Mouse (Mus musculus) forebrain, embryonic 11.5 days (tissue): ENCODE measurements around the gene Smg5. TPM values are rescaled to one million over a fixed set of nuclear protein-coding genes. Genes with fewer than 3 reads are reported as not detected.
A peak's percentile ranks its signal among the peaks of the same experiment; 100 is the strongest.

Experiments
- ATAC-seq: fragments of 200-750 bp; cut with Nextera tagmentation; replicated peaks from 2 replicates; pipeline ENCODE4 v1.8.0; 2017; ENCODE audit warnings: moderate TSS enrichment; ENCODE audit not compliant: low FRiP score
- DNase-seq: peaks from one replicate; pipeline ENCODE4 v3.0.0-alpha.2; 2017; ENCODE audit warnings: low spot score
- H3K27ac ChIP-seq: fragments of 300-500 bp; sonication (generic); 2 replicates; pipeline ENCODE4 v1.5.1; 2014; ENCODE audit warnings: low read depth, low read length
- H3K27me3 ChIP-seq: fragments of 300-500 bp; sonication (generic); 2 replicates; pipeline ENCODE4 v1.6.1; 2014; ENCODE audit warnings: mild to moderate bottlenecking, low read length, mixed read lengths; ENCODE audit not compliant: control insufficient read depth, insufficient read depth
- H3K36me3 ChIP-seq: fragments of 300-500 bp; sonication (generic); 2 replicates; pipeline ENCODE4 v1.6.1; 2014; ENCODE audit warnings: mild to moderate bottlenecking, low read length, moderate library complexity, mixed read lengths; ENCODE audit not compliant: control insufficient read depth, insufficient read depth
- H3K4me1 ChIP-seq: fragments of 300-500 bp; sonication (generic); replicated peaks from 2 replicates; pipeline ENCODE4 v1.6.1; 2014; ENCODE audit warnings: low read length, mixed read lengths; ENCODE audit not compliant: control insufficient read depth, insufficient read depth
- H3K4me2 ChIP-seq: fragments of 300-500 bp; sonication (generic); 2 replicates; pipeline ENCODE4 v1.6.1; 2014; ENCODE audit warnings: low read depth, mild to moderate bottlenecking, low read length, moderate library complexity, mixed read lengths; ENCODE audit not compliant: severe bottlenecking
- H3K4me3 ChIP-seq: fragments of 300-500 bp; sonication (generic); 2 replicates; pipeline ENCODE4 v1.5.1; 2014; ENCODE audit warnings: low read depth, low read length
- H3K9ac ChIP-seq: fragments of 300-500 bp; sonication (generic); 2 replicates; pipeline ENCODE4 v1.6.1; 2014; ENCODE audit warnings: low read length
- H3K9me3 ChIP-seq: fragments of 300-500 bp; sonication (generic); 2 replicates; pipeline ENCODE4 v1.6.1; 2016; ENCODE audit warnings: low read length, mixed read lengths; ENCODE audit not compliant: control insufficient read depth
- WGBS: fragments of 180-500 bp; shearing (Covaris S2); extraction: QIAGEN DNeasy Blood & Tissue Kit; methylation state at CpG from one replicate; pipeline ENCODE4 v1.1.7; 2014; 5-methylcytosine and 5-hydroxymethylcytosine counted together
- polyA plus RNA-seq: library from polyadenylated mRNA; unstranded; fragments of >200 nt; fragmentation: Nextera tagmentation; extraction: Ambion mirVana; gene quantifications from 2 replicates; pipeline ENCODE4 v1.2.1, GENCODE M21; 2014

Smg5 gene
- polyA plus RNA-seq, 1 experiment from 2014 or later, result 70.6 TPM

- no peak overlapping the region for H3K4me2 ChIP-seq
- H3K4me1 ChIP-seq, result no peaks in the 10 kb centered on the region
- H3K27ac ChIP-seq, result no peak overlapping the region
- H3K36me3 ChIP-seq, result no peaks in the 10 kb centered on the region; the same call in 1 of the 2 replicates
- 92% methylated on average over 6 of the region's 6 CpGs for WGBS
- no peaks in the 10 kb centered on the region for H3K27me3 ChIP-seq
- no peak for ATAC-seq
- no peak for DNase-seq
- H3K9me3 ChIP-seq, result no peaks in the 10 kb centered on the region
- no peak overlapping the region for H3K9ac ChIP-seq
- no peak overlapping the region for H3K4me3 ChIP-seq
Measured at GRCm38 (mm10) chr3:88395288-88395687, 59.2 kb downstream of the Smg5 start.

- Histone ChIP-seq H3K4me3 (no peak overlapping the region), H3K4me1 (no peaks in the 10 kb centered on the region), H3K9me3 (no peaks in the 10 kb centered on the region), H3K27ac (no peak overlapping the region), H3K36me3 (no peaks in the 10 kb centered on the region; the same call in 1 of the 2 replicates), H3K9ac (no peak overlapping the region), H3K27me3 (no peaks in the 10 kb centered on the region), H3K4me2 (no peak overlapping the region)
- 92% methylated on average over 8 of the region's 8 CpGs for WGBS
- DNase-seq, result no peak
- no peak for ATAC-seq
Measured at GRCm38 (mm10) chr3:88395742-88396141, 59.7 kb downstream of the Smg5 start.

- Histone ChIP-seq H3K27me3 (no peaks in the 10 kb centered on the region), H3K4me3 (no peak overlapping the region), H3K4me1 (no peaks in the 10 kb centered on the region), H3K9ac (no peak overlapping the region), H3K9me3 (no peaks in the 10 kb centered on the region), H3K27ac (no peak overlapping the region), H3K36me3 (no peaks in the 10 kb centered on the region; the same call in 1 of the 2 replicates), H3K4me2 (no peak overlapping the region)
- no peak for DNase-seq
- ATAC-seq, result no peak
- 72% methylated on average over 2 of the region's 2 CpGs for WGBS
Measured at GRCm38 (mm10) chr3:88398666-88399065, 62.6 kb downstream of the Smg5 start.

- no peak for DNase-seq
- no peaks in the 10 kb centered on the region; the same call in 1 of the 2 replicates for H3K36me3 ChIP-seq
Measured at GRCm38 (mm10) chr3:88403522-88404230, 67.6 kb downstream of the Smg5 start.

GRCm38 (mm10) chr3:88407090-88407489, 71.0 kb downstream of the Smg5 start:
- DNase-seq (peak; percentile 78), ATAC-seq (0 out of 2 replicates have a peak, but pooled peaks have one; percentile 8)
- Histone ChIP-seq H3K9me3 (no peaks in the 10 kb centered on the region), H3K27me3 (no peaks in the 10 kb centered on the region), H3K36me3 (no peaks in the 10 kb centered on the region; the same call in 1 of the 2 replicates), H3K4me3 (no peak overlapping the region), H3K4me2 (no peak overlapping the region), H3K27ac (no peak overlapping the region), H3K9ac (no peak overlapping the region), H3K4me1 (peaks cover 4% of the 10 kb centered on the region; the same call in 1 of the 2 replicates)
- WGBS, result 5% methylated on average over 2 of the region's 2 CpGs

More at GRCm38 (mm10) chr3:88403522-88404230, 67.6 kb downstream of the Smg5 start:
- 96% methylated on average over 10 of the region's 10 CpGs for WGBS
- Histone ChIP-seq H3K9ac (no peak overlapping the region), H3K27ac (no peak overlapping the region), H3K4me2 (no peak overlapping the region), H3K4me1 (no peaks in the 10 kb centered on the region; the same call in 1 of the 2 replicates), H3K27me3 (no peaks in the 10 kb centered on the region), H3K4me3 (no peak overlapping the region), H3K9me3 (no peaks in the 10 kb centered on the region)
- ATAC-seq, result no peak

GRCm38 (mm10) chr3:88407529-88407928, 71.5 kb downstream of the Smg5 start:
- 64% methylated on average over 7 of the region's 7 CpGs for WGBS
- H3K36me3 ChIP-seq, result no peaks in the 10 kb centered on the region; the same call in 1 of the 2 replicates
- no peak overlapping the region for H3K9ac ChIP-seq
- DNase-seq (no peak), ATAC-seq (no peak)
- H3K4me2 ChIP-seq, result no peak overlapping the region
- H3K27ac ChIP-seq, result no peak overlapping the region
- peaks cover 4% of the 10 kb centered on the region; the same call in 1 of the 2 replicates for H3K4me1 ChIP-seq
- H3K4me3 ChIP-seq, result no peak overlapping the region
- H3K27me3 ChIP-seq, result no peaks in the 10 kb centered on the region
- no peaks in the 10 kb centered on the region for H3K9me3 ChIP-seq

- 67% methylated on average over 5 of the region's 5 CpGs for WGBS
- H3K4me2 ChIP-seq, result peak overlapping the region; percentile 58
- no peak overlapping the region for H3K27ac ChIP-seq
- DNase-seq, result no peak
- ATAC-seq, result no peak
- no peaks in the 10 kb centered on the region; the same call in 1 of the 2 replicates for H3K36me3 ChIP-seq
- peak overlapping the region; percentile 89 for H3K9ac ChIP-seq
- H3K27me3 ChIP-seq, result no peaks in the 10 kb centered on the region
- peak overlapping the region; percentile 70 for H3K4me3 ChIP-seq
- H3K9me3 ChIP-seq, result no peaks in the 10 kb centered on the region
- peaks cover 4% of the 10 kb centered on the region; the same call in 1 of the 2 replicates for H3K4me1 ChIP-seq
Measured at GRCm38 (mm10) chr3:88408953-88409352, 72.9 kb downstream of the Smg5 start.

- Histone ChIP-seq H3K4me1 (peaks cover 4% of the 10 kb centered on the region; the same call in 1 of the 2 replicates), H3K9me3 (no peaks in the 10 kb centered on the region), H3K27me3 (no peaks in the 10 kb centered on the region), H3K4me3 (peak within 1 kb of the TSS; percentile 70), H3K4me2 (peak within 1 kb of the TSS; percentile 58), H3K27ac (peak within 1 kb of the TSS; percentile 91), H3K9ac (peak within 1 kb of the TSS; percentile 89), H3K36me3 (no peaks in the 10 kb centered on the region)
- ATAC-seq, result peak; percentile 94
- under 1% methylated on average over 54 of the region's 54 CpGs for WGBS
- DNase-seq, result peak; percentile 94
Measured at GRCm38 (mm10) chr3:88409741-88410644, 73.9 kb downstream of the Smg5 start, which contains the start of gene Pmf1. TSS of gene Pmf1 (minus strand) at chr3:88410331.
